Mouse (Mus musculus) layer of hippocampus, adult 9-10 months (tissue): ENCODE data around the gene Sh3bgrl2.

Experiments
- DNase-seq: peaks from one replicate; pipeline ENCODE4 v3.0.0; 2022; ENCODE audit warnings: low spot score

Gene Sh3bgrl2

GRCm38 (mm10) chr9:83560670-83561069, 12.5 kb downstream of the Sh3bgrl2 start:
- no peak for DNase-seq

- DNase-seq: no peak
These were observed 14.8 kb downstream of the Sh3bgrl2 start for GRCm38 (mm10) chr9:83562889-83563288.

- DNase-seq: no peak
These were observed 15.9 kb downstream of the Sh3bgrl2 start for GRCm38 (mm10) chr9:83563808-83564549.

GRCm38 (mm10) chr9:83564934-83565652, 17.0 kb downstream of the Sh3bgrl2 start:
- DNase-seq: no peak

GRCm38 (mm10) chr9:83566141-83566540, 18.0 kb downstream of the Sh3bgrl2 start:
- DNase-seq: no peak

GRCm38 (mm10) chr9:83568125-83568524, 20.0 kb downstream of the Sh3bgrl2 start:
- no peak for DNase-seq

GRCm38 (mm10) chr9:83568937-83569336, 20.8 kb downstream of the Sh3bgrl2 start:
- no peak for DNase-seq

GRCm38 (mm10) chr9:83569898-83570297, 21.8 kb downstream of the Sh3bgrl2 start:
- no peak for DNase-seq

- no peak for DNase-seq
These were observed 23.2 kb downstream of the Sh3bgrl2 start for GRCm38 (mm10) chr9:83571315-83571714.

GRCm38 (mm10) chr9:83572326-83572725, 24.2 kb downstream of the Sh3bgrl2 start:
- no peak for DNase-seq

- no peak for DNase-seq
These were observed 24.7 kb downstream of the Sh3bgrl2 start for GRCm38 (mm10) chr9:83572870-83573269.

- DNase-seq: no peak
These were observed 25.5 kb downstream of the Sh3bgrl2 start for GRCm38 (mm10) chr9:83573588-83573987.

GRCm38 (mm10) chr9:83575403-83575802, 27.3 kb downstream of the Sh3bgrl2 start:
- no peak for DNase-seq

GRCm38 (mm10) chr9:83576018-83576688, 28.0 kb downstream of the Sh3bgrl2 start:
- DNase-seq: no peak

GRCm38 (mm10) chr9:83576689-83577057, 28.5 kb downstream of the Sh3bgrl2 start:
- DNase-seq: no peak

GRCm38 (mm10) chr9:83577260-83577659, 29.1 kb downstream of the Sh3bgrl2 start:
- no peak for DNase-seq

- no peak for DNase-seq
These were observed 30.9 kb downstream of the Sh3bgrl2 start for GRCm38 (mm10) chr9:83579049-83579448.

- DNase-seq: no peak
These were observed 34.6 kb downstream of the Sh3bgrl2 start for GRCm38 (mm10) chr9:83582748-83583147.

GRCm38 (mm10) chr9:83586316-83587050, 38.4 kb downstream of the Sh3bgrl2 start:
- DNase-seq: no peak

GRCm38 (mm10) chr9:83587116-83587515, 39.0 kb downstream of the Sh3bgrl2 start:
- DNase-seq: no peak

- DNase-seq: no peak
These were observed 40.9 kb downstream of the Sh3bgrl2 start for GRCm38 (mm10) chr9:83589063-83589462.
